Mouse (Mus musculus) cerebellum, adult 2 months (tissue): ENCODE data around the gene Dffb.

Experiments
- CTCF ChIP-seq: fragments of 200-500 bp; IDR thresholded peaks from 2 replicates; pipeline ENCODE4 v1.5.1; 2011; ENCODE audit warnings: low read depth, mild to moderate bottlenecking, control low read depth, low read length, moderate library complexity, borderline replicate concordance; ENCODE audit not compliant: insufficient read depth
- POLR2A ChIP-seq: fragments of 200-500 bp; IDR thresholded peaks from 2 replicates; pipeline ENCODE4 v1.6.1; 2011; ENCODE audit warnings: low read length, control low read depth, borderline replicate concordance; ENCODE audit not compliant: insufficient read depth

DNA sequence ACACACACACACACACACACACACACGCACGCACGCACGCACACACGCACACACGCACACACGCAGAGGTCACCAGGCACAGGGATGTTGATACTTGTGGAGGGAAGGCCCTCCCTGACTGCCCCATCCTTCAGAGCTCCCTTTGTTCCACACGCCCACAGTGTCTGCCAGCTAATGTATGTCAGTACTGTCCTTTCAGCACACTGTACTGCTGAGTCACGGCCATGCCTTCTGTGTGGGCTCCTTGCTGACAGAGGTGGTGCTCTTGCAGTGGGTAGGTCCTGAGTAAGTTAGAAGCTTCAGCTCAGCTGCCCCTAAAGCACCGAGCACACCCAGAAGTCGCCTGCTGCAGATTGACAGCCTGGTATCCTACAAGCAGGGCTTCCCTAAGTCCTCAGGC, 5.5 kb upstream of the Dffb start:
- TF ChIP-seq CTCF (no peak), POLR2A (no peak)
